Mouse (Mus musculus) ovary, adult 2 months (tissue): ENCODE data around the gene Timp3. TPM values are rescaled to one million over a fixed set of nuclear protein-coding genes. Genes with fewer than 3 reads are reported as not detected.

ENCODE experiments used
- polyA plus RNA-seq: library from polyadenylated mRNA; depleted of rRNA; stranded (reverse); fragments of >200 nt; gene quantifications from 2 replicates; pipeline ENCODE4 v1.2.3, GENCODE M21; 2012; rRNA removed

Gene Timp3
- polyA plus RNA-seq: 174 and 184 TPM in 2 replicates

DNA sequence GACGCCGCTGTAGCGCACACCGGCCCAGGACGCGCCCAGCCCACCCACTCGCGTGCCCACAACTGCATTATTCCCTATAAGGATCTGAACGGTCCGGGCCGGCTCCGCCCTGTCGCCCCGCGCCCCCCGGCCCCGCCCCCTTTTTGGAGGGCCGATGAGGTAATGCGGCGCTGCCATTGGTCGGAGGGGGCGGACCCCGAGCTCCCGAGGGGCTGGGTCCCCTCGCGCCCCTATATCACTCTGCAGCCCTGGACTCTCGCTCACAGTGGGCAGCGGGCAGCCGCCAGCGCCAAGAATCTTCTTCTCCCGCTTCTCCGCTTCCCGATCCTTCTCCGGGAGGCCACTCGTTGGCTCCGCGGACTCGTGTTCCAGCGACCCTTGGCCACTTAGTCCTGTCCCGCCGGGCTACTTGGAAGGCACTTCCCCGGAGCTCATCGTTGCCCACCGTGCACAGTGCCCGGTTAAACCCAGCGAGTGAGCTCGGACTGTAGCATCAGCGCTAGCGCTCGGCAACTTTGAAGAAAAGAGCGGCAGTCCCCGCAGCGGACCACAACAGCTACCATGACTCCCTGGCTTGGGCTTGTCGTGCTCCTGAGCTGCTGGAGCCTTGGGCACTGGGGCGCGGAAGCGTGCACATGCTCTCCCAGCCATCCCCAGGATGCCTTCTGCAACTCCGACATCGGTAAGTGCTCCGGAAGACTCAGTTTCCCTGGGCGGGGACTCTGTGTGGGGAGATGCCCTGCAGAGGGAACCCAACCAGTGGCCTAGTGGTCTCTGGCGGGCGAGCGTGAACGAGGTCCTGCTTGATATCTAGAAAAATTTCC is at the start of gene Timp3:
Gene Timp3 (plus strand): TSS at position 80 of the 824 bp plus-strand sequence.

Other genes with a start within 250 kb of the Timp3 start
- 1.2 TPM in 2 replicates for gene Syn3, start 198.5 kb downstream of the Timp3 start, polyA plus RNA-seq